Mouse (Mus musculus) A20 (cell line): ENCODE measurements at regions not wholly inside any gene's neighbourhood (a gene's known extent, or its start where the extent isn't known, plus 50 kb on each side); places are given as distances from the start of the nearest gene placed in this dataset.

Experiments used
- DNase-seq: peaks from one replicate; pipeline ENCODE4 v3.0.0-alpha.2; 2011; ENCODE audit warnings: low read depth, low spot score

- no peak for DNase-seq
Measured at GRCm38 (mm10) chr5:7779827-7780226, 180.4 kb upstream of the Steap4 start.

DNA sequence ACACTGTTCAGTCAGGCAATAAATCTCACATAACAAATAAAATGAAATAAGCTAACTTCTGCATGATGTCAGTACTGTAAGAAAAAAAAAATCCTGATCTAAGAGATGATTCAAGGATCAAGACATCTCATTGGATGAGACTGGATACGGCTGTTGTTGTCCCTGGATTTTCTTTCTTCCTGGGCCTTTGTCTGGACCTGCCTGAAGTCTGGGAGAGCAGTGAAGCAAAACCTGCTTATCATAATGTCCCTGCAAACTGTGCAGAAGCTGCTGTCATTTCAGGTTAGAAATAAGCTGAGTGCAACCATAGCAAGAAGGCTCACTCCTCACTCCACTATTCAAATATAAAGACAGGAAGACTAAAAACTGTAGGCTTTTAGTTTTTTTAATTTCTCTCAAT is 178.0 kb upstream of the Steap4 start:
- DNase-seq: no peak

DNA sequence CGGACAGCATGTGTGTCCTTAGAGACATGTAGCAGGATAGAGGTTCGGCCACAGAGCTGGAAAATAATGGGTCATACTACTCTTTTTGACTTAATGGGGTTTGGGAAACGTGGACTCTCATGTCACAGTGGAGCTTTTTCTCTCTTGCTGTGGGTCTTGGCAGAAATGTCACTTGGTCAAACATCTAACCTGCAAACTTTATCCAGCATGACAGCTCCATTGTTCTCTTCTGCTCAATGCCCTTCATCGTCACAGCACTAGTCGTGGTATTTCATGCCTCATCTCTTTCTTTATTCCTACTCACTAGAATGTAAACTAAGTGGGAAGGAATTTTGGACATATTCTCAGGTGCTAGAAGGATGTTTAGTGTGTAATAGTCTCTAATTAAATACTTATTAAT is 171.9 kb upstream of the Steap4 start:
- DNase-seq: no peak

- DNase-seq: no peak
Measured at GRCm38 (mm10) chr5:7789126-7789525, 171.1 kb upstream of the Steap4 start.

DNA sequence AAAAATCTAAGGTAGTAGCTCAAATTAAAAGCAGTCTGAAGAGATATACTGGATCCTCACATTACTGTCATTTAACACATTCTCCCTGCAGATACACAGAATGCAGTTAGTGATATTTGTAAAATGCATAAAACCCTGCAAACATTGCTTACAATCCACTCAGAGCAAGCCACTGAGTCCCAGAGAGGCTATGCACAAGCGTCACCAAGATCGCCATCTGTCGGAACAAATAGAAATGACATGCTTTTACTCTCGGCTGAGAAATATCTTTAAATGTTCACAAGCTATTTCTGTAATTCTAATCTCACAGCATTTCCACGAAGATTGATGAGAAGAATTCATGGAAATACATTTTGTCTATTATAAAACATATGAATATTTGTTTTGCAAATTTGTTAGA is 139.7 kb upstream of the Steap4 start:
- DNase-seq: peak; percentile 38

- no peak for DNase-seq
Measured at GRCm38 (mm10) chr5:7821700-7822099, 138.6 kb upstream of the Steap4 start.

GRCm38 (mm10) chr5:7829618-7830017 is 130.6 kb upstream of the Steap4 start:
- DNase-seq: peak; percentile 63

DNA sequence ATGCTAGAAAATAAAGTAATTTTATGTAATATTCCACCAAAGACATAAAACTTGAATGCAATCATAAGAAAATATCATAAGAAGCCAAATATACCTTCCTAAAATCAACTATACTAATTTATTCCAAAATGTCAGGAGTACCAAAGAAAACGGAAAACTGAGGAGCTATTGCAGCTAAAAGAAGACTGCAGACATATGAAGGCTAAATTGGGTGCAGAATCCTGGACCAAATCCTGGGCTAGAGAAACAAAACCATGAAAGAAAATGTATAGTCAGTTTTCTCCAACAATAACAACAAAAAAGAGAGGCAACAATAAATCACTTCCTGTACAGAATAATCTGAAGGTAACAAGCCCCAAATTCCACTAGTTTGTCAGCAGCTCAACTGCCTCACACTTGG is 126.4 kb upstream of the Steap4 start:
- DNase-seq: no peak

DNA sequence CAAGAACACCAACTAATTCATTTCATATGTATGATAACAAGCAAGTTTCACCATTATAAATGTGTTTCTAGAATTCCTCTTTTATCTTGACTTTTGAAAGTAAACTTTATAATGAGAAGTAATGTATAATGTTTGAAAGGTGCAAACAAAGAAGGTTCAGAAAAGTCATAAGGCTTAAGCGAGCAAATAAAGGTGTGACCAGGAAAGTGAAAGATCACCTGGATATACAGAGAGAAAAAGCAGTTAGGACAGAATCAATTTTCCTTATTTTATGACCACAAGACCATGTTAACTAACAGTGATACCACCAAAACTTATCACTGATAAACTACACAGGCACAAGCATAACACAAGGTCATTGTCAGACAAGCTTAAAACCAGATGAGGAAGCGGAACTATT is 97.2 kb upstream of the Steap4 start:
- no peak for DNase-seq

DNA sequence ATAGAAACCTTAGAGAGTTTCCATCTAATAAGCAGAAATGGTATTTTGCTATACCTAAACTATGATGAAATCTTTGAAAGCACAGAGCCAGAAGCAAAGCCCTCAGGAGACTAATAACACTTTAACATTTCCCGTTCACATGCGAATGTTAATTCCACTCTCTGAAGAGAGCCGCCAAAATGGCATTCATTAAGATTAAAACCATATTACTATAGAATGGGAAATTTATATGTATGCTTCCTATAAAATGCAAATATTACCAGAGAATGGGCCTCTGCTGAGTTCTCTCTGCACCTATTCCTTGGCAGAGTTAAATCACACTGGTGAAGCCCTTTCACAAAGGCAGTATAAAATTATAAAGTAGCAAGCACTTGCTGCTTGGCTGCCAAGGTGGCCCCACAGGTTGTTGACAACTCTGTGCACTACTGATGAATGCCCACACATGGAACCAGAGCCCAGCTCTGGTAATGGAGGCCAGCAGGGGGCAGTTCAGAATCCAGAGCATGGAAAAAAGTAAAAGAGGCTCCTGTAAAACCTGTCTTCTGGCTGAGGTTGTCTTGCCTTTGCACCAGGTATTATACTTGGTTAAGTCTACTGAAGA is 94.1 kb upstream of the Steap4 start:
- DNase-seq: no peak

DNA sequence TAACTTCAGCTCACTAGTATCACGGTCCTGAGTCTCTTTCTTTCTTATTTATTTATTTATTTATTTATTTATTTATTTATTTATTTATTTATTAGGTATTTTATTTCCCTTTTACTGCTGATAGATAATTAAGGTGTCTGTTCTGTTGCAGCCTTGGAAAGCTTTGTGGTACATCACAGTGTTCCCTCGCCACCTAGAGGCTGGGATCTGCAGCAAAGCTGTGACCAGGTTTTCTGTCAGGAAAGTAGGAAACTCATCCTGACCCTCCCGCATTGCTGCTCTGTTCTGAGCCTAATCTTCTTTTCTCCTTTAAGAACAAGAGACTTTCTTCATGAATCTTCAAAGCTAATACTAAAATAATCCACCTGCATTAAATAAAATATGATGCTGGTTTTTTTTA is 60.7 kb upstream of the Steap4 start:
- no peak for DNase-seq
